Mouse (Mus musculus): ENCODE data around the gene Yae1d1. TPM values are rescaled to one million over a fixed set of nuclear protein-coding genes. Genes with fewer than 3 reads are reported as not detected.

Yae1d1 gene
- polyA plus RNA-seq, 3 experiments from 2014 or later = 9.3 to 19.3 (median 17.2) TPM

Other genes starting within 250 kb of the Yae1d1 start
- 10 to 100 TPM; 18.0 to 24.4 (median 23.2) TPM for gene Cdk13, start 188.3 kb downstream of the Yae1d1 start, polyA plus RNA-seq (2017; shearing (Covaris generic))
- gene Rala, start 49.1 kb downstream of the Yae1d1 start, polyA plus RNA-seq (2017; shearing (Covaris generic)) = 1 to 10 TPM; 3.5 to 6.8 (median 4.0) TPM